Mouse (Mus musculus) spleen, postnatal 10 days (tissue): Measurements from ENCODE around the gene Iglon5.

Experiments used
- DNase-seq, 2 experiments: peaks; one replicate each; pipeline ENCODE4 v3.0.0; 2021 to 2022; ENCODE audit warnings: low spot score in 2 of 2

Iglon5 gene

DNA sequence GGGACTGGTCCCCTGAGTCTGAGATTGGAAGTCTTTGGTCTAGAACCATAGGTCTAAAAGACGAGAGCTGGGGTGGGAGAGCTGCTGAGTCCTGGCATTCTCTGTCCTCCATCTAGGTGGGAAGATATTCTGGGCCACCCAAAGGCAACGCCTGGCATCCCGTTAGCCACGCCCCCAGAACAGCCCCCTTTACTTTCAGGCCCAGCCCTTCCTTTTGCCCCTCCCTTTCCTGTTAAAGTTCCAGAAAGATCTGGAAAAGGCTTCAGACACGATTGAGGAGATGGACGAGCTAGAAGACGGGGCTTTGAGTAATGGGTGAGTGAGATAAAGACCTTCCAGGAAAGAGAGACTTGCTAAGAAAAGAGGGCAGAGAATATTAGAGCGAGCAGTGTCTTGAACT, 62.5 kb downstream of the Iglon5 start, which contains the start of gene Lim2:
Lim2 (plus strand) TSS at position 265 of the 400 bp plus-strand sequence.
- DNase-seq: no peak

DNA sequence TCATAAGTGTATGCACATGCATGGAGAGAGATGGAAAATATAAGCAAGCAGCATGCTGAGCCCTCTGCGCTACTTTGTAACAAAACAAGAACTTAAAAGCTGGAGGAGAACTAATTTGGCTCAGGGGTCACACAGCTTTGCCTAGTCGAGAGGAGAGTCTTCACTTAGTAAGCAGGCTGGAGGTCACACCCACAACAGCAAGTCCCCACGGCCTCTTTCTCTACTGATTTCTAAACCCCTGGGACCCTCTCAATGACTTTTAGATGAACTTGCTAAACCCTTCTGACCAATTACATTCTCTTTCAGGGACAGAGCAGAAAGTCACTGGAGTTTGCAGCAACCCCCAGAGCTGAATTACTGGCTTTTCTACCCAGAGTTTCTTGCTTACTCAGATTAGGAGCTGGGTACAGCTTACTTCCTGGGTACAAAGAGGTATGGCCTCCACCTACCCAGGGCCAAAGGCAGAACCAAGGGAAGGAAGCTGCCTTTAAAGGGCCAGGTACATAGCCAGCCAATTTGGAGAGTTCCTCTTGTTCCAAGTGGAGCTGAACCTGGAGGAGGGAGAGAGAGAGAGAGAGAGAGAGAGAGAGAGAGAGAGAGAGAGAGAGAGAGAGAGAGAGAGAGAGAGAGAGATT, 65.8 kb downstream of the Iglon5 start:
- DNase-seq: no peak

DNA sequence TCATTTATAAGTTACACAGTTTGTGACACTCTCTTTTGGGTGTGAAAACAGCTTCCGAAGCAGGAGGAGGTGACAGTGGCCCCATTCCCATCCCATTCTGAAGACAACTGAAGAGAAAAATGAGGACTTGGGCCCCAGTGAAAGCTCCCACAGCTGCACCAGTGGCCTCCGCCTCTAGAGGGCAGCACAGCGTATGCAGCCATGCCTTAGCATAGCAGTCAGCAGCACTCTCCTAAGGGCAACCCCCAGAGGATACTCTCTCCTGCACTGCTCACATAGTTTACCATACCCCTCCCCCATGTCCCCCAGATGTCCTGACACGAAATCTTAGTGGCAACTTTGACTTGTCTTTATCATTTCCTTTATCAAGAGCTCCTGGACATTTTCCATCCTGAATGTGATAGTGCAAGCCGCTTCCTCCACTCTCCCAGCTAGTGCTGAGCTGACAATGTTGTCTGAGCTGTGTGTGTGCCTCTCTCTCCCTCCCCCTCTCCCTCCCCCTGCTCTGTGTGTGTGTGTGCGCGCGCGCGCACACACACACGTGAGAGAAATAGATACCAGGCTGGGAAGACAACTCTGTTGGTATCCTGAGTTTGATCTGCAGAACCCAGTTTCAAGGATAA, 66.8 kb downstream of the Iglon5 start:
- peak; percentile 72 to 87 for DNase-seq
